Mouse (Mus musculus): ENCODE measurements around the gene Idh3g. TPM values are rescaled to one million over a fixed set of nuclear protein-coding genes. Genes with fewer than 3 reads are reported as not detected.
"Not testable (repeated sequence)": the region's sequence is repeated elsewhere in the genome, so short reads cannot be mapped to it uniquely, and the experiment has no call there.

The Idh3g gene
- polyA plus RNA-seq, 1 experiment from 2014 or later, result 185 TPM

DNA sequence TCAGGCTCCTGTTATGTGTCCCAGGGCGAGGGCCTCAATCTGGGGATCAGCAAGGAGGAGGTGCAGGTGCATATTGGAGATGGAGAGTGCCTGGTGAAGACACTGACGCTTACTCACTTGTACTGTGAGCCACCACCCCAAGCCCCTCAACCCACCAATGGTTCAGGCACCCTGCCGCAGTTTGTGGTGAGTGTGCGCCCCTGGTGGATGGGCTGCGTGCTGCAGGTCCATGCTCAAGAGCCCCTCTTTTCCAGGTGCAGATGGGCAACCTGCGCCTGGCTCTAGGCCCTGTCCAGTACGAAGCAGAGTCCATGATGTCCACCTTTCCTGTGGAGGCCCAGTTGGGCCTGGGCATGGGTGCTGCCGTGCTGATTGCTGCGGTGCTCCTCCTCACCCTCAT, 19.4 kb downstream of the Idh3g start:
- no peaks in the 10 kb centered on the region for H3K9me3 ChIP-seq (ENCODE audit: control insufficient read depth, low read length)
- H3K4me2 ChIP-seq, result no peak overlapping the region
- DNase-seq (ENCODE audit: low spot score, missing footprints) (no peak), ATAC-seq (ENCODE audit: low FRiP score) (no peak)
- no peaks in the 10 kb centered on the region for H3K27me3 ChIP-seq (ENCODE audit: control insufficient read depth, insufficient read depth, low read length)
- H3K4me1 ChIP-seq (ENCODE audit: control insufficient read depth, insufficient read depth, low read length), result no peaks in the 10 kb centered on the region
- H3K4me3 ChIP-seq (ENCODE audit: low read depth, low read length), result no peak overlapping the region
- no peak overlapping the region for H3K27ac ChIP-seq (ENCODE audit: low read depth, low read length)
- H3K9ac ChIP-seq (ENCODE audit: low read length), result no peak overlapping the region
- 63% methylated on average over 9 of the region's 9 CpGs for WGBS
- H3K36me3 ChIP-seq (ENCODE audit: control insufficient read depth, insufficient read depth, low read length), result no peaks in the 10 kb centered on the region

DNA sequence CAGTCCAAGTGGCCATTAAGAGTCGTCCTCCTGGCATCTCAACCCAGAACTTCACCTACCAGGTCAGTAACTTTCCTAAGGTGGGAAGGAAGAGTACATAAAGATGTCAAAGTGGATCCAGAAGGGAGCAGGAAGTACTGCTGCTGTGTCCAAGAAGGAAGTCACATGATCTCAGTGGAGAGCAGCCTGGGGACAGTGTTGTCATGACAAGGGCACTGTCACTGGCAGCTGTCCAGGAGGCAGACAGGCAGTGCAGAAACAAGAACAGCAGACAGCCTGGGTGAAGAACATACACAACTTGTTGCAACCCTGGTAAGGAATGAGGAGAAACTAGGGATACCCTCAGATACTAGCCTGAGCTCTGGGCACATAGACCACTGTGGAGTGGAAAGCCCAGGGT, 21.4 kb downstream of the Idh3g start:
- H3K9me3 ChIP-seq (ENCODE audit: control insufficient read depth, low read length), result no peaks in the 10 kb centered on the region
- H3K36me3 ChIP-seq (ENCODE audit: control insufficient read depth, insufficient read depth, low read length), result no peaks in the 10 kb centered on the region
- DNase-seq (ENCODE audit: low spot score, missing footprints), result no peak
- H3K4me2 ChIP-seq, result no peak overlapping the region
- H3K4me1 ChIP-seq (ENCODE audit: control insufficient read depth, insufficient read depth, low read length), result no peaks in the 10 kb centered on the region
- no peak for ATAC-seq (ENCODE audit: low FRiP score)
- no peak overlapping the region for H3K27ac ChIP-seq (ENCODE audit: low read depth, low read length)
- H3K27me3 ChIP-seq (ENCODE audit: control insufficient read depth, insufficient read depth, low read length), result no peaks in the 10 kb centered on the region
- 56% methylated on average over 1 of the region's 1 CpGs for WGBS
- no peak overlapping the region for H3K4me3 ChIP-seq (ENCODE audit: low read depth, low read length)
- no peak overlapping the region for H3K9ac ChIP-seq (ENCODE audit: low read length)

DNA sequence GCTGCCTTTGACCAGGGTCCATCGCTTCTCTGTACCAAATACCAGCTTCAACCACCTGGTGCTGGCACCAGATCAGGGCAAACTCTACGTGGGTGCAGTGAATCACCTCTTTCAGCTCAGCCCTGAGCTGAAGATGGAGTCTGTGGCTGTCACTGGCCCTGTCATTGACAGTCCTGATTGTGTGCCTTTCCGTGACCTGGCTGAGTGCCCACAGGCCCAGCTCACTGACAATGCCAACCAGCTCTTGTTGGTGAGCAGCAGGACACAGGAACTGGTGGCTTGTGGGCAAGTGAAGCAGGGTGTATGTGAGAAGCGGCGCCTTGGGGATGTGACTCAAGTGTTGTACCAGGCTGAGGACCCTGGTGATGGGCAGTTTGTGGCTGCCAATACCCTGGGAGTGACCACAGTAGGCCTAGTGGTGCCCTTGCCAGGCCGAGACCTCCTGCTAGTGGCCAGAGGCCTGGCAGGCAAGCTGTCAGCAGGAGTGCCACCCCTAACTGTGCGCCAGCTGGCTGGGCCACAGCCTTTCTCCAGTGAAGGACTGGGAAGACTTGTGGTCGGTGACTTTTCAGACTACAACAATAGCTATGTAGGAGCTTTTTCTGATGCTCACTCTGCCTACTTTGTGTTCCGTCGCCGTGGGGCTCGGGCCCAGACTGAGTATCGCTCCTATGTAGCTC, 27.9 kb downstream of the Idh3g start:
- no peak overlapping the region for H3K4me2 ChIP-seq
- DNase-seq (ENCODE audit: low spot score, missing footprints), result no peak
- H3K27ac ChIP-seq (ENCODE audit: low read depth, low read length), result no peak overlapping the region

GRCm38 (mm10) chrX:73756334-73757140, 30.2 kb downstream of the Idh3g start, which contains the start of gene Plxnb3:
Gene Plxnb3, plus strand, starts transcription at chrX:73757090.
- Histone ChIP-seq H3K9ac (ENCODE audit: low read length) (no peak within 1 kb of the TSS), H3K4me2 (no peak within 1 kb of the TSS), H3K27me3 (ENCODE audit: control insufficient read depth, insufficient read depth, low read length) (no peaks in the 10 kb centered on the region), H3K9me3 (ENCODE audit: control insufficient read depth, low read length) (no peaks in the 10 kb centered on the region), H3K27ac (ENCODE audit: low read depth, low read length) (no peak within 1 kb of the TSS), H3K4me1 (ENCODE audit: control insufficient read depth, insufficient read depth, low read length) (no peaks in the 10 kb centered on the region), H3K4me3 (ENCODE audit: low read depth, low read length) (no peak within 1 kb of the TSS), H3K36me3 (ENCODE audit: control insufficient read depth, insufficient read depth, low read length) (no peaks in the 10 kb centered on the region)
- 64% methylated on average over 5 of the region's 5 CpGs for WGBS
- DNase-seq (ENCODE audit: low spot score, missing footprints) (no peak), ATAC-seq (ENCODE audit: low FRiP score) (no peak)

More for the DNA sequence above, 27.9 kb downstream of the Idh3g start:
- Histone ChIP-seq H3K27me3 (ENCODE audit: control insufficient read depth, insufficient read depth, low read length) (no peaks in the 10 kb centered on the region), H3K36me3 (ENCODE audit: control insufficient read depth, insufficient read depth, low read length) (no peaks in the 10 kb centered on the region), H3K4me1 (ENCODE audit: control insufficient read depth, insufficient read depth, low read length) (no peaks in the 10 kb centered on the region), H3K9me3 (ENCODE audit: control insufficient read depth, low read length) (no peaks in the 10 kb centered on the region), H3K4me3 (ENCODE audit: low read depth, low read length) (no peak overlapping the region), H3K9ac (ENCODE audit: low read length) (no peak overlapping the region)
- no peak for ATAC-seq (ENCODE audit: low FRiP score)
- 82% methylated on average over 13 of the region's 13 CpGs for WGBS

DNA sequence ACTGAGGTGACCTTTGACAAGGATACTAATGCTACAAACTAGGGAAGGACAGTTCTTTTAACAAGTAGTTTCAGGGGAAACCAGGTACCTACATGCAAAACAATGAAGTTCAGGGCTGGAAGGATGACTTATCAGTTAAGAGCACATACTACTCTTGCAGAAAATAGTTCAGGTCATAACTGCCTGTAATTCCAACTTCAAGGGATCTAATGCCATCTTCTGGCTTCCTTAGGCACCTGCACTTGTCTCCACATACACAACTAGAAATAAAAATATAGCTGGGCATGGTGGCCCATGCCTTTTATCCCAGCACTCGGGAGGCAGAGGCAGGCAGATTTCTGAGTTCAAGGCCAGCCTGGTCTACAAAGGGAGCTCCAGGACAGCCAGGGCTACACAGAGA, 37.7 kb downstream of the Idh3g start:
- no peak overlapping the region for H3K9ac ChIP-seq (ENCODE audit: low read length)
- H3K4me1 ChIP-seq (ENCODE audit: control insufficient read depth, insufficient read depth, low read length), result no peaks in the 10 kb centered on the region
- H3K4me2 ChIP-seq, result no peak overlapping the region
- no peak for DNase-seq (ENCODE audit: low spot score, missing footprints)
- no peaks in the 10 kb centered on the region for H3K36me3 ChIP-seq (ENCODE audit: control insufficient read depth, insufficient read depth, low read length)
- H3K27me3 ChIP-seq (ENCODE audit: control insufficient read depth, insufficient read depth, low read length), result no peaks in the 10 kb centered on the region
- 95% methylated on average over 1 of the region's 1 CpGs for WGBS
- no peak overlapping the region for H3K27ac ChIP-seq (ENCODE audit: low read depth, low read length)
- H3K4me3 ChIP-seq (ENCODE audit: low read depth, low read length), result no peak overlapping the region
- H3K9me3 ChIP-seq (ENCODE audit: control insufficient read depth, low read length), result no peaks in the 10 kb centered on the region
- ATAC-seq (ENCODE audit: low FRiP score), result no peak

DNA sequence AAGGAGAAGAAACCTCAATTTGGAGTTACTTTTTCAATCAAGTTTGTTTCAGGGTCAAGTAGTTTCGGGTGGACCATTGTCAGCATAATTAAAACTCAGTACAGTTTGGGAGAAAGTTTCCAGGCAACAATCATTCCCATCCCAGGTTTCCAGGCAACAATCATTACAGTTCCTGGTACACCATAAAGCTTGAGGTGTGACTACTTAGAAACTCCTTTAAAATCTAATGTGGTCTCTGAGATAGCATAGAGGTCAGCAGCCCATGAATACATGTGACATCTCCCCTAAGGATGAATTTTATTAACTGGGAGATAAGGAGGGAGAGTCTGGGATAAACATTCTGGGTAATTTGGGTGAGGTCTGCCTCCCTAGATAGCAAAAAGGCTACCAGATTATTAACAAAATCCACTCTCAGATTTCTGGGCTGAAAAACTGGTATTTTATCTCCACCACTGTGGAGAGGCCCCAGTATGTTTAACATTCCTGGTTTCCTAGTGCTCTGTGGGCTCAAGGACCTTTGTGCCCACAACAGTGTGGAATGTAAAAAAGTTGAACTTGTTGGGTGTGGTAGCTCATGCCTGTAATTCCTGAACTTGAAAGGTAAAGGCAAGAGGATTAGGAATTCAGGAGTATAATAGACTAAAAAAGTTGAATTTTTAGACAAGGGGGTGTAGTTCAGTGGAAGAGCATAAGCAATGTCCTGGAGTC, 41.8 kb downstream of the Idh3g start:
- Histone ChIP-seq H3K4me1 (ENCODE audit: control insufficient read depth, insufficient read depth, low read length) (no peaks in the 10 kb centered on the region), H3K4me3 (ENCODE audit: low read depth, low read length) (no peak overlapping the region), H3K27me3 (ENCODE audit: control insufficient read depth, insufficient read depth, low read length) (no peaks in the 10 kb centered on the region), H3K4me2 (no peak overlapping the region), H3K36me3 (ENCODE audit: control insufficient read depth, insufficient read depth, low read length) (no peaks in the 10 kb centered on the region), H3K9ac (ENCODE audit: low read length) (no peak overlapping the region), H3K9me3 (ENCODE audit: control insufficient read depth, low read length) (no peaks in the 10 kb centered on the region), H3K27ac (ENCODE audit: low read depth, low read length) (no peak overlapping the region)
- ATAC-seq (ENCODE audit: low FRiP score) (no peak), DNase-seq (ENCODE audit: low spot score, missing footprints) (no peak)
- 79% methylated on average over 1 of the region's 1 CpGs for WGBS

GRCm38 (mm10) chrX:73739841-73740240, 46.9 kb downstream of the Idh3g start:
- H3K9me3 ChIP-seq (ENCODE audit: control insufficient read depth, low read length); H3K27ac ChIP-seq (ENCODE audit: low read depth, low read length); DNase-seq (ENCODE audit: low spot score, missing footprints); H3K27me3 ChIP-seq (ENCODE audit: control insufficient read depth, insufficient read depth, low read length); H3K4me1 ChIP-seq (ENCODE audit: control insufficient read depth, insufficient read depth, low read length); H3K4me3 ChIP-seq (ENCODE audit: low read depth, low read length); H3K36me3 ChIP-seq (ENCODE audit: control insufficient read depth, insufficient read depth, low read length); H3K9ac ChIP-seq (ENCODE audit: low read length); ATAC-seq (ENCODE audit: low FRiP score); H3K4me2 ChIP-seq: not testable (repeated sequence)
- WGBS, result 88% methylated on average over 7 of the region's 7 CpGs

DNA sequence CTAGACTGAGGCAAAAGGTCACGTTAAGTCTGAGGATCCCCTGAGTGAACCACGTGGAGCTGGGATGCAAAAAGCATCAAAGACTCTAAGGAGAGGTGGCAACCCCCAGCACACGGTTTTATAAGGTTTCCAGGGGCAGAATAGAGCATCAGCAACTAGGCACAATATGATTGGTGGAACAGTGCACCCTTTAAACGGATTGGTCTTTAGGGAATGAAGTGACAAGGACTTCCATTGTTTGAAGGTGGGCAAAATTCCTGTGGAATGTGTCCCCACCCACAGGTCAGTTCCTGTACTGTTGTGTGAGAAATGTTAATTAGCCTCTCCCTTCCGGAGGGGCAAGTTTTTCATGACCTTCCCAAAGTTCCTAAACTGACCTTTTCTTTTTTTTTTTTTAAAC, 47.5 kb downstream of the Idh3g start:
- ATAC-seq (ENCODE audit: low FRiP score), result no peak
- H3K9me3 ChIP-seq (ENCODE audit: control insufficient read depth, low read length), result no peaks in the 10 kb centered on the region
- H3K4me3 ChIP-seq (ENCODE audit: low read depth, low read length), result no peak overlapping the region
- H3K4me2 ChIP-seq, result no peak overlapping the region
- 72% methylated on average over 5 of the region's 5 CpGs for WGBS
- no peak for DNase-seq (ENCODE audit: low spot score, missing footprints)
- H3K27me3 ChIP-seq (ENCODE audit: control insufficient read depth, insufficient read depth, low read length), result no peaks in the 10 kb centered on the region
- H3K27ac ChIP-seq (ENCODE audit: low read depth, low read length), result no peak overlapping the region
- no peaks in the 10 kb centered on the region for H3K36me3 ChIP-seq (ENCODE audit: control insufficient read depth, insufficient read depth, low read length)
- no peaks in the 10 kb centered on the region for H3K4me1 ChIP-seq (ENCODE audit: control insufficient read depth, insufficient read depth, low read length)
- H3K9ac ChIP-seq (ENCODE audit: low read length), result no peak overlapping the region

DNA sequence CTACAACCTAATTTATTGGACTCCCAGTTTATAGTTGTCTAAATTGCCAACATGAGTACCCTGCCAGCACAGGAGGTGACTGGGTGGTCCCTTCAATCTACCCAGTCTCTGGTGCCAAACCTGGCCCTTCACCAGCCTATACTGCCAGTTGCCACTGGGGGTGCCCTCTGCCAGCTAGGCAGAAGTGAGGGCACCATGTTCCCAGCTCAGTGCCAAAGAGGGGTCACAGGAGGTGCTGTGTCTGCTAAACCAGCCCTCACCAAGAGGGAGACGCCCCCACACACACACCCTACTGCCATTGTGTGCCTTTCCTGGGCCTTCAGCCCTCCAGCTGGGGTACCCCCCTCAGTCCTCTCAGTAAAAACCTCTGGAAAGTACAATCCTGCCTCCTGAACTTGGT, 48.5 kb downstream of the Idh3g start:
- no peaks in the 10 kb centered on the region for H3K36me3 ChIP-seq (ENCODE audit: control insufficient read depth, insufficient read depth, low read length)
- DNase-seq (ENCODE audit: low spot score, missing footprints) (no peak), ATAC-seq (ENCODE audit: low FRiP score) (no peak)
- no peak overlapping the region for H3K4me3 ChIP-seq (ENCODE audit: low read depth, low read length)
- 25% methylated on average over 1 of the region's 1 CpGs for WGBS
- no peak overlapping the region for H3K9ac ChIP-seq (ENCODE audit: low read length)
- H3K27ac ChIP-seq (ENCODE audit: low read depth, low read length), result no peak overlapping the region
- H3K4me1 ChIP-seq (ENCODE audit: control insufficient read depth, insufficient read depth, low read length), result no peaks in the 10 kb centered on the region
- no peak overlapping the region for H3K4me2 ChIP-seq
- no peaks in the 10 kb centered on the region for H3K27me3 ChIP-seq (ENCODE audit: control insufficient read depth, insufficient read depth, low read length)
- H3K9me3 ChIP-seq (ENCODE audit: control insufficient read depth, low read length), result no peaks in the 10 kb centered on the region

Data from midbrain, embryonic 11.5 days (tissue).